Mouse (Mus musculus) E14TG2a.4 (cell line): ENCODE measurements around the gene Spint3.

ENCODE experiments used
- CTCF ChIP-seq: conservative IDR thresholded peaks from 2 replicates; pipeline ENCODE4 v1.5.1; 2014; ENCODE audit warnings: low read length
- NANOG ChIP-seq: IDR thresholded peaks from 2 replicates; pipeline ENCODE4 v1.6.1; 2014; ENCODE audit warnings: borderline replicate concordance, low read length, mixed read lengths
- POU5F1 ChIP-seq: IDR thresholded peaks from 2 replicates; pipeline ENCODE4 v1.6.1; 2014; ENCODE audit warnings: low read length, borderline replicate concordance

- no peak for TF ChIP-seq CTCF
- TF ChIP-seq POU5F1 = no peak
- no peak for TF ChIP-seq NANOG
Observed at GRCm38 (mm10) chr2:164564346-164564745, 8.9 kb downstream of the Spint3 start.
